Mouse (Mus musculus) lung, adult 2 months (tissue): ENCODE data around the gene Fndc5. TPM values are rescaled to one million over a fixed set of nuclear protein-coding genes. Genes with fewer than 3 reads are reported as not detected.

Source experiments
- DNase-seq: peaks from one replicate; pipeline ENCODE4 v3.0.0; 2022
- H3K4me1 ChIP-seq: fragments of 200-500 bp; 2 replicates; pipeline ENCODE4 v1.6.1; 2011; ENCODE audit warnings: low read length; ENCODE audit not compliant: control insufficient read depth, insufficient read depth
- H3K4me3 ChIP-seq: fragments of 200-500 bp; replicated peaks from 2 replicates; pipeline ENCODE3; 2011; ENCODE audit warnings: low read depth, mild to moderate bottlenecking, control low read depth, low read length; ENCODE audit errors: extremely low read depth
- CTCF ChIP-seq: fragments of 200-500 bp; IDR thresholded peaks from 2 replicates; pipeline ENCODE4 v1.5.1; 2011; ENCODE audit warnings: mild to moderate bottlenecking, low read length, control low read depth; ENCODE audit not compliant: insufficient read depth
- POLR2A ChIP-seq: fragments of 200-500 bp; IDR thresholded peaks from 2 replicates; pipeline ENCODE4 v1.6.1; 2011; ENCODE audit warnings: low read depth, mild to moderate bottlenecking, control low read depth, low read length, borderline replicate concordance; ENCODE audit errors: extremely low read depth
- WGBS: fragments of 180-500 bp; shearing (Covaris S2); methylation state at CpG from one replicate; pipeline ENCODE4 v1.1.7; 2018; 5-methylcytosine and 5-hydroxymethylcytosine counted together
- polyA plus RNA-seq: library from polyadenylated mRNA; depleted of rRNA; stranded (reverse); fragments of >200 nt; gene quantifications from 2 replicates; pipeline ENCODE4 v1.2.3, GENCODE M21; 2012; rRNA removed

Gene Fndc5
- polyA plus RNA-seq, 1 experiment: 5.5 TPM

GRCm38 (mm10) chr4:129172529-129172928 is 35.7 kb downstream of the Fndc5 start:
- DNase-seq: no peak
- H3K4me1 ChIP-seq: no peaks in the 10 kb centered on the region
- WGBS: 63% methylated on average over 1 of the region's 1 CpGs
- H3K4me3 ChIP-seq: no peak overlapping the region
- TF ChIP-seq CTCF (no peak), POLR2A (no peak)

- 77% methylated on average over 1 of the region's 1 CpGs for WGBS
- no peak for TF ChIP-seq CTCF
- no peak for TF ChIP-seq POLR2A
- no peak for DNase-seq
- Histone ChIP-seq H3K4me3 (no peak overlapping the region), H3K4me1 (no peaks in the 10 kb centered on the region; the same call in 1 of the 2 replicates)
These were observed 42.8 kb downstream of the Fndc5 start for GRCm38 (mm10) chr4:129179560-129179959.

GRCm38 (mm10) chr4:129188041-129188659 is 51.4 kb downstream of the Fndc5 start:
- peaks cover 4% of the 10 kb centered on the region for H3K4me1 ChIP-seq
- no peak overlapping the region for H3K4me3 ChIP-seq
- WGBS: 50% methylated on average over 5 of the region's 5 CpGs
- TF ChIP-seq CTCF (no peak), POLR2A (no peak)
- DNase-seq: no peak

GRCm38 (mm10) chr4:129188803-129189541 is 52.2 kb downstream of the Fndc5 start:
- Histone ChIP-seq H3K4me3 (peak overlapping the region; percentile 72), H3K4me1 (peaks cover 4% of the 10 kb centered on the region)
- under 1% methylated on average over 66 of the region's 74 CpGs for WGBS
- no peak for TF ChIP-seq CTCF
- peak; percentile 28; the same call in 1 of the 2 replicates for TF ChIP-seq POLR2A
- peak; percentile 60 for DNase-seq

GRCm38 (mm10) chr4:129189542-129190519 is 53.0 kb downstream of the Fndc5 start, which contains the start of the genes S100pbp and Yars:
Gene S100pbp, minus strand, starts transcription at chr4:129189727.
Gene Yars, plus strand, starts transcription at chr4:129189760.
- under 1% methylated on average over 58 of the region's 58 CpGs for WGBS

GRCm38 (mm10) chr4:129190538-129190937 is 53.7 kb downstream of the Fndc5 start:
- no peak for DNase-seq
- TF ChIP-seq POLR2A (no peak), CTCF (no peak)
- whole genome bisulfite sequencing: under 1% methylated on average over 12 of the region's 12 CpGs
- Histone ChIP-seq H3K4me3 (peak overlapping the region; percentile 74), H3K4me1 (peaks cover 4% of the 10 kb centered on the region)

More at GRCm38 (mm10) chr4:129189542-129190519, 53.0 kb downstream of the Fndc5 start, which contains the start of the genes S100pbp and Yars:
- DNase-seq: peak; percentile 97
- TF ChIP-seq CTCF: no peak
- peak; percentile 68; the same call in 1 of the 2 replicates for TF ChIP-seq POLR2A
- Histone ChIP-seq H3K4me1 (peaks cover 4% of the 10 kb centered on the region), H3K4me3 (peak within 1 kb of the TSS; percentile 74)

- no peak overlapping the region for H3K4me3 ChIP-seq
- DNase-seq: no peak
- H3K4me1 ChIP-seq: peaks cover 4% of the 10 kb centered on the region
- TF ChIP-seq POLR2A (no peak), CTCF (no peak)
- 73% methylated on average over 5 of the region's 5 CpGs for WGBS
These were observed 54.9 kb downstream of the Fndc5 start for GRCm38 (mm10) chr4:129191691-129192090.

Other genes with a start within 250 kb of the Fndc5 start
- gene Azin2, start 174.6 kb upstream of the Fndc5 start, polyA plus RNA-seq: 46.2 and 49.4 TPM in 2 replicates
- gene Ak2, start 145.0 kb upstream of the Fndc5 start, polyA plus RNA-seq: 22.6 and 24.2 TPM in 2 replicates
- gene Rnf19b, start 78.7 kb upstream of the Fndc5 start, polyA plus RNA-seq: 51.1 and 70.7 TPM in 2 replicates
- 5.8 and 39.0 TPM in 2 replicates for gene Tmem54, start 31.5 kb upstream of the Fndc5 start, polyA plus RNA-seq
- 0.23 TPM in 1 of 2 replicates, not detected in the other for gene Hpca, start 15.0 kb upstream of the Fndc5 start, polyA plus RNA-seq
- gene S100pbp, start 52.7 kb downstream of the Fndc5 start, polyA plus RNA-seq: 8.5 and 10.5 TPM in 2 replicates
- gene Yars, start 52.8 kb downstream of the Fndc5 start, polyA plus RNA-seq: 9.0 and 15.4 TPM in 2 replicates
- 47.1 and 50.1 TPM in 2 replicates for gene C77080, start 124.4 kb downstream of the Fndc5 start, polyA plus RNA-seq
- 2.8 TPM in 2 replicates for gene Sync, start 150.6 kb downstream of the Fndc5 start, polyA plus RNA-seq
- gene Rbbp4, start 198.4 kb downstream of the Fndc5 start, polyA plus RNA-seq: 16.7 and 23.5 TPM in 2 replicates
- 5.8 and 11.3 TPM in 2 replicates for gene Zbtb8os, start 198.7 kb downstream of the Fndc5 start, polyA plus RNA-seq
- 8.8 and 13.9 TPM in 2 replicates for gene Zbtb8a, start 241.1 kb downstream of the Fndc5 start, polyA plus RNA-seq